Mouse (Mus musculus): ENCODE results near the gene Olfr1079. TPM values are rescaled to one million over a fixed set of nuclear protein-coding genes. Genes with fewer than 3 reads are reported as not detected.

Gene Olfr1079
- not detected for polyA plus RNA-seq (2017; shearing (Covaris generic))

GRCm38 (mm10) chr2:86542380-86542779 is at the start of gene Olfr1079:
TSS of gene Olfr1079 (minus strand) at chr2:86542480.

GRCm38 (mm10) chr2:86558135-86558534 is 15.9 kb upstream of the Olfr1079 start, which contains the start of gene Olfr1080:
TSS of gene Olfr1080 (minus strand) at chr2:86558235.

DNA sequence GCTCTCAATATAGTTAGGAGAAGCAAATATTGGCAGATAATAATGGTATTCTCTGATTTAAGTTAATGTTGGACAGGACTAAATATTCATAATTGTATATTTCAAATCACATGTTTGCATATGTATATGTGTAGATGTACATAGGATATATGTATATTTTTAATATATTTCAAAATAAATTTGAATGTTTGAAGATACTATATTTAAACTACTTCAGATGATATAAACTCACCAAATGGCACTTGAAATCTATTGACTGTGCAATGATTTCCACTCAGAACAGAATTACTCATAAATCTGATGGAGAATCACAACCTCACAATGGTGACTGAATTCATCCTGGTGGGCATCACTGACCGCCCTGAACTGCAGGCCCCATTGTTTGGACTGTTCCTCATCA is 34.1 kb downstream of the Olfr1079 start, which contains the start of gene Olfr1076:
Gene Olfr1076, plus strand, starts transcription at position 301 of the 400 bp plus-strand sequence.

GRCm38 (mm10) chr2:86487286-86487685 is 55.0 kb downstream of the Olfr1079 start, which contains the start of gene Olfr228:
TSS of gene Olfr228 (minus strand) at chr2:86487386.

Other genes with a start within 250 kb of the Olfr1079 start
- gene Olfr1053, start 227.2 kb downstream of the Olfr1079 start, polyA plus RNA-seq (2017; shearing (Covaris generic)) = not detected
- not detected for gene Olfr1054, start 207.0 kb downstream of the Olfr1079 start, polyA plus RNA-seq (2017; shearing (Covaris generic))
- not detected for gene Olfr1055, start 192.2 kb downstream of the Olfr1079 start, polyA plus RNA-seq (2017; shearing (Covaris generic))
- gene Olfr1056, start 180.0 kb downstream of the Olfr1079 start, polyA plus RNA-seq (2017; shearing (Covaris generic)) = not detected
- gene Olfr1057, start 164.1 kb downstream of the Olfr1079 start, polyA plus RNA-seq (2017; shearing (Covaris generic)) = not detected
- gene Olfr1058, start 153.9 kb downstream of the Olfr1079 start, polyA plus RNA-seq (2017; shearing (Covaris generic)) = not detected
- not detected for gene Olfr1061, start 128.4 kb downstream of the Olfr1079 start, polyA plus RNA-seq (2017; shearing (Covaris generic))
- not detected for gene Olfr1062, start 115.7 kb downstream of the Olfr1079 start, polyA plus RNA-seq (2017; shearing (Covaris generic))
- gene Olfr1065, start 91.9 kb downstream of the Olfr1079 start, polyA plus RNA-seq (2017; shearing (Covaris generic)) = not detected
- not detected for gene Olfr1066, start 86.2 kb downstream of the Olfr1079 start, polyA plus RNA-seq (2017; shearing (Covaris generic))
- gene Olfr228, start 55.1 kb downstream of the Olfr1079 start, polyA plus RNA-seq (2017; shearing (Covaris generic)) = not detected
- gene Olfr1076, start 34.0 kb downstream of the Olfr1079 start, polyA plus RNA-seq (2017; shearing (Covaris generic)) = not detected
- gene Olfr1080, start 15.8 kb upstream of the Olfr1079 start, polyA plus RNA-seq (2017; shearing (Covaris generic)) = not detected
- 0.30 TPM for gene Olfr1082, start 56.5 kb upstream of the Olfr1079 start, polyA plus RNA-seq (2017; shearing (Covaris generic))
- not detected for gene Olfr1084, start 97.2 kb upstream of the Olfr1079 start, polyA plus RNA-seq (2017; shearing (Covaris generic))
- gene Olfr1085, start 119.5 kb upstream of the Olfr1079 start, polyA plus RNA-seq (2017; shearing (Covaris generic)) = not detected
- 0.37 TPM for gene Olfr1086, start 137.6 kb upstream of the Olfr1079 start, polyA plus RNA-seq (2017; shearing (Covaris generic))
- gene Olfr1087, start 155.9 kb upstream of the Olfr1079 start, polyA plus RNA-seq (2017; shearing (Covaris generic)) = not detected
- not detected for gene Olfr1089, start 191.2 kb upstream of the Olfr1079 start, polyA plus RNA-seq (2017; shearing (Covaris generic))
- gene Olfr1090, start 216.5 kb upstream of the Olfr1079 start, polyA plus RNA-seq (2017; shearing (Covaris generic)) = not detected
- gene Olfr1093, start 240.0 kb upstream of the Olfr1079 start, polyA plus RNA-seq (2017; shearing (Covaris generic)) = not detected